Mouse (Mus musculus): ENCODE results near the gene Nfkb1.

DNA sequence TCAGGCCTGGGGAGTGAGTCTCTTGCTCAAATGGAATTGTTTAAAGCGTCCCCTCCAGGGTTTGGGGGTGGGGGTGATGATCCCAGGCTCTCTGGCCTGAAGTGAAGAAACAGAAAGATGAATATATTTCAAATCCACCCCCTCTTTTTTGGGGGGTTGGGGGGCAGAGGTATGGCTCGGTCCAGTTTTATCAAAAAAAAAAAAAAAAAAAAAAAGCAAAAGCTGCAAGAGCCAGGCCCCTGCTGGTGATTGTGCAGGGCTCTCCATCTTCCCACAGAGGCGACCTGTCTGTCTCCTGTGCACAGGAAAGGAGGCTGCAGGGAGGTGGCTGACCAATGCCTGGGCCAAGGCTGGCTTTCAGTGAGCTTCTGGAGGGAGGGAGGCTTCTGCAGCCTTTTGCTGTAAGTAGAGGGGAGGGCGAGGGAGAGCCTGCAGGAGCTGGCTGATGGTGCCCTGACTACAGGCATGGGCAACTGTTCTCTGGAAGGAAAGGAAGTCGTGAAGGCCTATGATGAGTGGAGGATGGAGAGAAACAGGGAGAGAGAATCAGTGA, 112.7 kb downstream of the Nfkb1 start:
- TF ChIP-seq EP300 (IDR thresholded peaks at IDR 0.05; ENCODE audit: low read depth) (no peak), CTCF (IDR thresholded peaks at IDR 0.05; ENCODE audit: low read depth) (no peak)
